Mouse (Mus musculus) cerebellum, adult 2 months (tissue): ENCODE measurements around the gene Hfe. TPM values are rescaled to one million over a fixed set of nuclear protein-coding genes. Genes with fewer than 3 reads are reported as not detected.

Source experiments
- DNase-seq, 2 experiments: peaks; one replicate each; pipeline ENCODE4 v3.0.0; 2021
- H3K27ac ChIP-seq: fragments of 200-500 bp; 2 replicates; pipeline ENCODE4 v1.5.1; 2012; ENCODE audit warnings: low read length, control low read depth, inconsistent platforms; ENCODE audit not compliant: insufficient read depth
- H3K27me3 ChIP-seq: fragments of 200-500 bp; 2 replicates; pipeline ENCODE4 v1.6.1; 2012; ENCODE audit warnings: inconsistent platforms, mild to moderate bottlenecking, low read length, moderate library complexity; ENCODE audit not compliant: control insufficient read depth, insufficient read depth
- H3K4me1 ChIP-seq: fragments of 200-500 bp; 2 replicates; pipeline ENCODE4 v1.6.1; 2011; ENCODE audit warnings: low read length; ENCODE audit not compliant: control insufficient read depth, insufficient read depth
- H3K4me3 ChIP-seq: fragments of 200-500 bp; replicated peaks from 2 replicates; pipeline ENCODE3; 2011; ENCODE audit warnings: mild to moderate bottlenecking, low read depth, low read length, control low read depth; ENCODE audit not compliant: insufficient read depth
- CTCF ChIP-seq: fragments of 200-500 bp; IDR thresholded peaks from 2 replicates; pipeline ENCODE4 v1.5.1; 2011; ENCODE audit warnings: low read depth, mild to moderate bottlenecking, control low read depth, low read length, moderate library complexity, borderline replicate concordance; ENCODE audit not compliant: insufficient read depth
- POLR2A ChIP-seq: fragments of 200-500 bp; IDR thresholded peaks from 2 replicates; pipeline ENCODE4 v1.6.1; 2011; ENCODE audit warnings: low read length, control low read depth, borderline replicate concordance; ENCODE audit not compliant: insufficient read depth
- WGBS: fragments of 180-500 bp; shearing (Covaris S2); methylation state at CpG from one replicate; pipeline ENCODE4 v1.1.7; 2018; 5-methylcytosine and 5-hydroxymethylcytosine counted together
- polyA plus RNA-seq: library from polyadenylated mRNA; depleted of rRNA; stranded (reverse); fragments of >200 nt; gene quantifications from 2 replicates; pipeline ENCODE4 v1.2.3, GENCODE M21; 2012; rRNA removed

The Hfe gene
- polyA plus RNA-seq, 1 experiment, result 6.2 TPM

DNA sequence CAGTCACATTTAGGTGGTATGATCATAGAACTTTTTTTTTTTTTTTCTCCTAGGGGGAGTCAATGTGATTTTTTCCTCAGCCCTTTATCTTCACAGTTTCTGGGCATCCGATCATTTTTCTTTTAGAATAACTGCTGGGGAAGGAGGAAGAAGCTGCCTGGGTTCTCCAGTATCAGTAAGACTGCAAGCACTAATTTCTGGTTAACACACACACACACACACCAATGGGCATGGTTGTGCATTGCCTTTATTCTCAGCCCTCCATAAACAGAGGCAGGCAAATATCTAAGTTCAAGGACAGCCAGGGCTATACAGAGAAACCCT is 28.1 kb downstream of the Hfe start:
- 41% methylated on average over 1 of the region's 1 CpGs for WGBS

DNA sequence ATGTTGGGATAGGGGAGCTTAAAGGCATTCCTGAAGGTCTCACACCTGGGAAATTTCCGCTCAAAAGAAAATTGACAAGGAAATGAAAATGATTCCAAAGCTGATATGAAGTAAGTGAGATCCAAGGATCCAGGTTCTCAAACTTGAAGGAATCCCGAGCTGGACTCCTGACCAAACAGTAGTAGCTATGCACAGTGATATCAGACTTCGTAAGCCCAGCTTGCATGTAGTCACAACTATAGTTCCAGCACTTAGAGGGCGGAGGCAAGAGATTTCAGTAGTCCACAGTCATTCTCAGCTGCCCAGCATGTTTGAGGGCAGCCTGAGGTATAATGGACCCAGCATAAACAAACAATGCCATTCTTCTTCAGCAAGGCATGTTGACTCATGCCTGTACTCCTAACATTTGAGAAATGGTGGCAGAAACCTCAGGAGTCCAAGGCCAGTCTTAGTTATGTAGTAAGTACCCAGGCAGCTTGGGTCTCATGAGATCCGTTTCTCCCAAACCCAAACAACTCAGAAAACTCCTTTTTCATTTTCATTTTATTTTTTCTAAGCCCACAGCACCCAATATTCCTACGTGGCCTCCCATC is 28.6 kb downstream of the Hfe start:
- no peak for DNase-seq
- 88% methylated on average over 6 of the region's 6 CpGs for WGBS
- Histone ChIP-seq H3K4me1 (peaks cover 5% of the 10 kb centered on the region; the same call in 1 of the 2 replicates), H3K27me3 (no peaks in the 10 kb centered on the region), H3K27ac (no peak overlapping the region), H3K4me3 (no peak overlapping the region)
- TF ChIP-seq POLR2A, result no peak
- TF ChIP-seq CTCF, result no peak

More for the DNA sequence above, 28.1 kb downstream of the Hfe start:
- Histone ChIP-seq H3K27ac (no peak overlapping the region), H3K4me1 (peaks cover 5% of the 10 kb centered on the region; the same call in 1 of the 2 replicates), H3K4me3 (no peak overlapping the region), H3K27me3 (no peaks in the 10 kb centered on the region)
- TF ChIP-seq POLR2A (no peak), CTCF (no peak)
- DNase-seq, result no peak

DNA sequence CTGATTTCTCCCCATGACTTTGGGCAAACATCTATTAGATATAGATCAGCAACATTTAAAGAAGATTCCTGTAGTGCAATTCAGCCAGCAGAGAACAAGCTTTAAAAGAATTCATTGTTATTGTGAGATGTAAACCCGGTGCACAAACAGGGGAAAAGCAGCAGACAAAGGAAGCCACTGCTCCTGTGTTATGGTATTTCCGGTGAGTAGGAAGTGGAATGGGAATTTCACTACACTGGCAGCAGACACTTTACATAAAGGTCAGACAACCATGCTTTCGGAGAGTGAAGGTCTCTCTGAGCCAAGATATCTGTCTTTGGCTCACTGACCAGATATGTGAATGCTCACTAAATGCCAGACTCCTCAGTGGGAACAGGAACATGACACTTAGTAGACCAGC is 48.1 kb downstream of the Hfe start:
- Histone ChIP-seq H3K27me3 (no peaks in the 10 kb centered on the region; the same call in 1 of the 2 replicates), H3K27ac (no peak overlapping the region), H3K4me3 (no peak overlapping the region), H3K4me1 (no peaks in the 10 kb centered on the region)
- no peak for DNase-seq
- WGBS, result 53% methylated on average over 3 of the region's 3 CpGs
- TF ChIP-seq POLR2A, result no peak
- TF ChIP-seq CTCF, result no peak

DNA sequence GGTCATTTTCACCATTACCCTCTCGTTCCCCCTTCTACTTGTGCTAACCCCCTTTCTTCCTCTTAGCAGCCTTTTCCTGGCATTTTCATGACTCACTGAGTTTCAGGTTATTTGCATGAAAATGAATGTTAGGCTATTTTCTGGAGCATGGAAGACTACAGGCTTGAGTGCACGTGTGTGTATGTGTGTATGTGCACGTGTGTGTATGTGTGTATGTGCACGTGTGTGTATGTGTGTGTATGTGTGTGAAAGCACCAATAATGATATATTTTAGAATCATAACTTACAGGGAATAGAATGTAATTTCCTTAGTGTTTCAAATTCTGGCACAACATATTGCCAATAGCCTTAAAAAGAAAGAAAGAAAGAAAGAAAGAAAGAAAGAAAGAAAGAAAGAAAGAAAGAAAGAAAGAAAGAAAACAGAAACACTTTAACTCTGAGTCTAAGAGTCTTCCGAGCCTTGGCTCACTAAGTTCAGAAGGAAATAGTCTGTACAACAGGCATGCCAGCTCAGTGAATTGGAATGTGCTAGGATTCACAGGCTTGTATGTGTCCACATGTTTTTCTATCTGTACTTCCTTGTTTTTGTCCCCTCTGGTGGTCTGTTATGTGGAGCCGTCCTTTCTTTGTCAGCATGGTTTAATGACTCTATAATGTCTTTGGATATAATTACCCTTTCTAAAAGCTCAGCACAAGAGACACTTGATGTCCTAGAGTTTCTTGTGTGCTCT is 50.9 kb downstream of the Hfe start:
- H3K4me1 ChIP-seq, result no peaks in the 10 kb centered on the region
- H3K27me3 ChIP-seq, result no peaks in the 10 kb centered on the region; the same call in 1 of the 2 replicates
- no peak overlapping the region for H3K27ac ChIP-seq
- 69% methylated on average over 6 of the region's 6 CpGs for WGBS
- TF ChIP-seq CTCF (no peak), POLR2A (no peak)
- no peak for DNase-seq
- no peak overlapping the region for H3K4me3 ChIP-seq

Other genes starting within 250 kb of the Hfe start
- 0.21 and 0.32 TPM in 2 replicates for gene Btn1a1, start 245.0 kb downstream of the Hfe start, polyA plus RNA-seq
- gene Btn2a2, start 222.0 kb downstream of the Hfe start, polyA plus RNA-seq, result 0.20 and 0.21 TPM in 2 replicates
- 33.0 and 35.8 TPM in 2 replicates for gene Hist1h4h, start 179.8 kb downstream of the Hfe start, polyA plus RNA-seq
- gene Hist1h2af, start 176.9 kb downstream of the Hfe start, polyA plus RNA-seq, result 0.60 and 2.4 TPM in 2 replicates
- 0.29 TPM in 1 of 2 replicates, not detected in the other for gene Hist1h3g, start 175.4 kb downstream of the Hfe start, polyA plus RNA-seq
- 0.33 and 0.34 TPM in 2 replicates for gene Hist1h2bh, start 167.5 kb downstream of the Hfe start, polyA plus RNA-seq
- gene Hist1h3f, start 166.8 kb downstream of the Hfe start, polyA plus RNA-seq, result 0.32 and 0.33 TPM in 2 replicates
- 4.7 and 7.0 TPM in 2 replicates for gene Hist1h4f, start 159.2 kb downstream of the Hfe start, polyA plus RNA-seq
- gene Hist1h1d, start 157.6 kb downstream of the Hfe start, polyA plus RNA-seq, result 0.05 and 0.14 TPM in 2 replicates
- 1.5 and 3.2 TPM in 2 replicates for gene Hist1h3e, start 148.5 kb downstream of the Hfe start, polyA plus RNA-seq
- 0.33 and 0.60 TPM in 2 replicates for gene Hist1h2ae, start 139.6 kb downstream of the Hfe start, polyA plus RNA-seq
- 7.3 and 9.3 TPM in 2 replicates for gene Hist1h2bg, start 139.5 kb downstream of the Hfe start, polyA plus RNA-seq
- gene Hist1h2bf, start 136.7 kb downstream of the Hfe start, polyA plus RNA-seq, result 0.65 and 0.98 TPM in 2 replicates
- 1.2 and 1.9 TPM in 2 replicates for gene Hist1h2ad, start 136.5 kb downstream of the Hfe start, polyA plus RNA-seq
- gene Hist1h3d, start 135.1 kb downstream of the Hfe start, polyA plus RNA-seq, result 2.0 and 2.8 TPM in 2 replicates
- gene Hist1h4d, start 129.3 kb downstream of the Hfe start, polyA plus RNA-seq, result 5.8 and 8.0 TPM in 2 replicates
- 4.2 and 5.5 TPM in 2 replicates for gene Hist1h2be, start 89.7 kb downstream of the Hfe start, polyA plus RNA-seq
- gene Hist1h1e, start 88.3 kb downstream of the Hfe start, polyA plus RNA-seq, result 4.1 and 6.1 TPM in 2 replicates
- gene Hist1h2ac, start 26.9 kb downstream of the Hfe start, polyA plus RNA-seq, result 0.85 and 1.1 TPM in 2 replicates
- gene Hist1h2bc, start 26.7 kb downstream of the Hfe start, polyA plus RNA-seq, result 109 and 119 TPM in 2 replicates
- gene Hist1h1t, start 15.0 kb downstream of the Hfe start, polyA plus RNA-seq, result not detected in 2 replicates
- gene Hist1h4c, start 12.4 kb downstream of the Hfe start, polyA plus RNA-seq, result 5.8 and 9.1 TPM in 2 replicates
- 34.6 and 42.8 TPM in 2 replicates for gene Hist1h1c, start 28.0 kb upstream of the Hfe start, polyA plus RNA-seq
- gene Hist1h3c, start 34.7 kb upstream of the Hfe start, polyA plus RNA-seq, result 0.23 and 0.30 TPM in 2 replicates
- 0.56 and 0.97 TPM in 2 replicates for gene Hist1h2bb, start 35.9 kb upstream of the Hfe start, polyA plus RNA-seq
- 1.1 TPM in 1 of 2 replicates, not detected in the other for gene Hist1h2ab, start 40.3 kb upstream of the Hfe start, polyA plus RNA-seq
- 0.40 TPM in 1 of 2 replicates, not detected in the other for gene Hist1h3b, start 41.4 kb upstream of the Hfe start, polyA plus RNA-seq
- gene Hist1h4b, start 46.2 kb upstream of the Hfe start, polyA plus RNA-seq, result 4.8 and 5.4 TPM in 2 replicates
- 3.5 and 4.7 TPM in 2 replicates for gene Hist1h4a, start 50.4 kb upstream of the Hfe start, polyA plus RNA-seq
- 0.43 and 1.2 TPM in 2 replicates for gene Hist1h3a, start 51.5 kb upstream of the Hfe start, polyA plus RNA-seq
- 0.52 TPM in 1 of 2 replicates, not detected in the other for gene Hist1h1a, start 52.8 kb upstream of the Hfe start, polyA plus RNA-seq
- 0.08 and 0.10 TPM in 2 replicates for gene Trim38, start 59.1 kb upstream of the Hfe start, polyA plus RNA-seq
- gene Slc17a2, start 96.1 kb upstream of the Hfe start, polyA plus RNA-seq, result not detected in 2 replicates
- gene Slc17a3, start 128.6 kb upstream of the Hfe start, polyA plus RNA-seq, result 0.02 TPM in 1 of 2 replicates, not detected in the other
- gene Slc17a1, start 156.9 kb upstream of the Hfe start, polyA plus RNA-seq, result not detected in 2 replicates
- not detected in 2 replicates for gene Slc17a4, start 204.2 kb upstream of the Hfe start, polyA plus RNA-seq
- not detected in 2 replicates for gene Hist1h2ba, start 223.3 kb upstream of the Hfe start, polyA plus RNA-seq
- gene Hist1h2aa, start 223.6 kb upstream of the Hfe start, polyA plus RNA-seq, result not detected in 2 replicates